Mouse (Mus musculus) skeletal muscle tissue, adult 2 months (tissue): ENCODE measurements at regions not wholly inside any gene's neighbourhood (a gene's known extent, or its start where the extent isn't known, plus 50 kb on each side); places are given as distances from the start of the nearest gene placed in this dataset.

Experiments used
- DNase-seq: peaks from one replicate; pipeline ENCODE4 v3.0.0-alpha.2; 2012; ENCODE audit warnings: low read depth, low spot score

DNA sequence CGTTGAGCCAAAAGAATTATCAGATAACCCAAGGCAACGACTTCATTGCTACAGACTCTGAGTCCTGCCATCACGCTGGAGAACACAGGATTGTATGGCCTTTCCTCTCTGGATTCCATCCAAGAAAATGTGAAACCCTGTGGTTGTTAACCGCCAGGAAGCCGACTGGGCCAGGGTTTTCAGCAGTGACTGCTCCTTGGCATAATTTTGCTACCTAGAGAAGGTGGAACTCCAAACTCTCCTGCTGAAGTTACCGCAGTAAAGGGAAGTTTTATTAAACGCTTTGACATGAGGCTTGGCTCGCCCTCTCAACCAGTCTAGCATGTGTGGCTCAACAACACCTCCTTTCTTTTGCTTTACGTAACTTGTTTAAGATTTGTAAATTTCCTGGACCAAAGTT lies 116.9 kb downstream of the Wif1 start:
- DNase-seq = no peak

DNA sequence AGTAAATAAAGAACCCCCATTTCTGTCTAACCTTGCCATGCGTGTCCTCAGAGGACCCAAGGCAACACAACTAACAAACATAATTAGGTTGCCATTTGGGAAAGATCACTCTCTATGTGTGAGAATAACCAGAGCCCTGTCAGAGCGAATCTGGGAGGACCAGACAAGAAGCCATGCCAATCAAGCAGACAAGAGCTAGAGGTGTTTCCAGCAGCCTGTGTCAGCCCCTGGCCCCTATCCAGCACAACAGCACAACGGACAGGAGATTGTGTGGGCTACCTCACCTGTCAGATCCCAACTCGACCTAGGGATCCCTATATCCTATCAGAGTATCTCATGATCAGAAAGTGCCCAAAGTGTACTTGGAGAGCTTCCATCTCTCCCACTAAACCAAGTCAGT lies 119.9 kb downstream of the Wif1 start:
- DNase-seq = no peak

DNA sequence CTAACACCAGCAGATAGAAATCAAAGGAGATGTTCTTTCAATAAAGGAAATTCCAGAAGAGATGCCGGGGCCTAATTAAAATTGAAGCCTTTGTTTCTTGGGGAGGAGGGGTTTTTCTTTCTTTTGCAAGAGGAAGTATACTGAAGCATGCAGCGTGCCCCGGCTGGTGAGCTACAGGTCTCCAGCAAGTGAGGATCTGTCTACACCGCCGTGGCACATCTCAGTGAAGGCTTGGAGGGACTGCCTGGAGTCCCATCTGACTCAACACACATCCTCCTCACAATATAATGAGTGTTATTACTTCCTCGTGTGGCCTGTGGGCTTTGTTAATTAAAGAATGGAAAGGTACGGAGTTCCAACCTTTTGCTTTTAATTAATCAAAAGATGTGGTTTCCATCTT lies 126.7 kb downstream of the Wif1 start:
- DNase-seq = no peak

DNA sequence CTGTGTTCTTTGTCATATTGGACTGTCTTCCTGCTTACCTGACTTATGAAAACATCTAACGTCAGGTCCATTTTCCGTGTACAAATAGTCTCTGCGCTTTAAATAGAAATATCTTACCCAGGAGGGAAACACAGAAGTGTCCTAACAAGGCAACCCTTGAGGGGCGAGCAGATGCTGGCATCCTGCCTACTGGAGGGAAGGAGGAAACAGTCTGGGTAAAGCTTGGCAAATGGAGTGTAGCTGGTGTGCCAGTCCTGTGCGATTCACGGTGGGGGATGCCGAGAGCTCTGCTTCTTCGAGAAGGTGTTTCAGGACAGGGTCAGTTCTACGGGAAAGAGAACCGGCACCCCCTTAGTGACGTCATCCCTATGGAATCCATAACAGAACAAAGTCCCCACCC lies 127.4 kb downstream of the Wif1 start:
- DNase-seq = no peak

DNA sequence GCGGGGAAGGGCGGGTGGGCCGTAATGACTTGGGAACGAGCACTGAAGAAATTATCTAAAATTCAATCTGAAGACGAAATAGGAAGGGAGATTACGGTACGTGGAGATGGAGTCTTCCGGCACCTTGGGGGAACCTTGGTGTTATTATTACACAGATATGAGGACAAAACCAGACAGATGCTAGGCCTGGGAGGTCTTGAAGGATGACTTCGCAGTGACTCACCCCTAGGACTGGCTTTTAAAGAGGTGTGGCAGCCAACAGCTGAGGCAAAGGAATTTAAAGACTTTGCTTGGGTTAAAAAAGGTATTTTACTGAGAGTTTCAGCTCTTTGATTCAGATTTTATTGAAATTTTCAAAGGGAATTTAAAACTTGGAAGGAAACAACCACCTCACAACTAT lies 140.3 kb downstream of the Wif1 start:
- no peak for DNase-seq

DNA sequence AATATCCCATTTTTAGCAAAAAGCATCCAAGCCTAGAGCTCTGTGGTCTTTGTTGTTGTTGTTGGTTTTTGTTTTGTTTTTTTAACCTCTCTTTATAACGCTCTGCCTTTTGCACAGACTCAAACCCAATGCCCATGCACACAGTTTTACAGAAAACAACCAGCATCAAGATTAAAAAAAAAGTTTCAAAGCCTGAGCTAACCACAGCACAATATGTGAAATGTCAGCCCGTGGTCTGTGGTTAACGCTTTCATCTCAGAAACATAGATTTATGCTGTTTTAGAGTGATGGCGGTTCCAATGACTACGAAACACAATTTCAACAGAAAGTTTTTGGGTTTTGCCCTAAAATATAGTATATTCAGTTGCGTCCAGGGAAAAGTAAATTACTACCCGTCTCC lies 155.4 kb downstream of the Wif1 start:
- DNase-seq = no peak

DNA sequence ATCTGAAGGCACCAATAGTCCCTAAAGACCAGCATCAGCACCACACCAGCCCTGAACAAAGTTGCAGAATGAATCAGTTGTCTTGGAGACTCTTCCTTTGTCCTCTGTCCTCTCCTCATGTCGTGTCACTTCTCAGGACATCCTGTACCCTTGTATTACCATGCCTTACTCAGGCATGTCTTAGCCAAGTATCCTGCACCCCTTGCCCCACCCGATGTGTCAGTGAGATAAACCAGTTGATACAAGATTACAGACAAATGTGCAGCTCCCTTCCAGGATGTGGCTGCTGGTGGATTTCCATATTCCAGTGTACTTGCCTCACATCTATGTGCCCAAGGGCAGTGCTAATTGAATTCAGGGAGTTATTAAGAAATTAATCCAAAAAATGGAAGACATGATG lies 151.8 kb downstream of the Tbc1d30 start:
- no peak for DNase-seq

DNA sequence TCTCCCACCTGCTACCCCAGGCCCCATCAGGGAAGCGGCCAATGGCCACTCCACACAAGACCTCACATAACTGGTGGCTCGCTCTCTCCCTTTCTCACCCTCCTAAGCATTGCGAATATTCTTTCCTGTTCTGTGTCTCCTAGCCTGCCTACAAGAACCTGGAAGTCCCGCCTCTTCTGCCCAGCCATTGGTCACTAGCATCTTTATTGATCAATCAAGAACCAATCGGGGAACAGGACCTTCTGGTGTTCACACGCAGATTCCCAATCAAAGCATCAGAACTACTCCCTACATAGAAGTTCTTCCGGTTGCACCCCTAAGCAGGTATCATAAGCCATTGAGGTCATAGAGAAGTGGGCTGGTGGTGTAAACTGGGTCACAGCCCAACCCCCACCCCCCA lies 148.5 kb downstream of the Tbc1d30 start:
- no peak for DNase-seq

DNA sequence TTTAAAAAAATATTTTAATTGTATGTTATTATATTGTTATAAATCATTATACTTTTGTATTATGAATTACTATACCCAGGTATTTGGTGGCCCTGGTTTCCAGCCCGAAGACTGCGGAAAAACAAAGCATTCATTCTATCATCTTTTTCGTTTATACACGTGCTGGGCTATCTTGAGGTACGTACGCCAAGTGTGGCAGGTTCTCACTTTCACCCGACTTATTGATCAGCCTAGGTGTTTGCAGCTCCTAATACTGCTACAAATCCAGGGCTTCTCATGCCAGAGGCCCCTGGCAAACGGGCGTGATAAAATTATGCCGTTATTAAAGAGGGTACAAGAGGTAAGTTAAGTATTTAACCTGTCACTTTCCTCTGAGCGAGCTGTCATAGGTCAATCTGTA lies 145.5 kb downstream of the Tbc1d30 start:
- no peak for DNase-seq

DNA sequence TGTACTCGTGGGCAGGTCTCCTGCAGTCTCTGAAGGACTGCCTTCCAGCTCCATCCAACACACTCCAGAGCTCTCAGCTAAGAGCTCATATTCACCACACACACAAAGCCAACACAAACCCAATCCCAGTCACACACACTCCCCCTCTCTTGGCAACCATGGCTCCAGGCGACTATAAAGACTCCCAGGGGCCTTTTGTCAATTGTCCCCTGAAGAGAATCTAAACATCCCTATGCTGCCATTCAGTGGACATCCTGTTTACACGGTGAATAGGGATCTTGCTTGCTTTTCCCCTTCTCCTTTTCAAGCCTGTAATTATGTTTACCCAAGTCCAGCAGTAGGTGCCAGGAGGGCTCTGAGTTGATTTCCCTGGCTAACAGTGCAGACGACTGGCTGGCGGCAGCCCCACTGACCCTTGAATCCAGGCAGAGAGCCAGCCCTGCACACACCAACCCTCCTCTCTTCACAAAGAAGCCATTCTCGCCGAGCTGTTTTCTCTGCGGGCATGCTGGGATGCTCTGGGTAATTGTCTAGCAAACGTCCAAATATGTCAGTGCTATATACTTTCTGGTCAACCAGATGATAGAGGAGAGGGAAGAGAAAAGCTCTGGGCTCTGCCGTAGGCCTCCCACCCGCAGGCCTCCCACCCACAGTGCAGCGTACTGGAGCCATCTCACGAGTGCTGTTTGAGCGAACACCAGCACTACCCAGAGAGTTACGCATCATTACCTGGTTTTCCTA lies 144.9 kb downstream of the Tbc1d30 start:
- peak; percentile 6 for DNase-seq

DNA sequence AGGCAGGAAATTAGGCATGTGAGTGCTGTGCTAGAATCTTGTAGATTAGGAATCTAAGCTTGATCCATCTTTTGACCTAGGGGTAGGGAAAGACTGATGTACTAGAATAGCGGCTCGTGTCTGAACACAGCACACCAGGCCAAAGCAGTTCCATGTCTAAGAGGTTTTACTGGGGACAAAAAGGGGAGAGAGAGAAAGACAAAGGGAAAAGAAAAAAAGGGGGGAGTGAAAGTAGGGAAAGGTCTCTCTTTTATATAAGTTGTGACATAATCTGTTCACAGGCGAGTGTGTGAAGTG lies 144.4 kb downstream of the Tbc1d30 start:
- DNase-seq = no peak
